Mouse (Mus musculus): ENCODE measurements at regions not wholly inside any gene's neighbourhood (a gene's known extent, or its start where the extent isn't known, plus 50 kb on each side); places are given as distances from the start of the nearest gene placed in this dataset.
A peak's percentile ranks its signal among the peaks of the same experiment; 100 is the strongest.

GRCm38 (mm10) chr16:51169294-51169693, 578.3 kb upstream of the Ccdc54 start:
- Histone ChIP-seq H3K4me1 (ENCODE audit: insufficient read depth) (no peaks in the 10 kb centered on the region), H3K27me3 (ENCODE audit: insufficient read depth, low read length) (no peaks in the 10 kb centered on the region), H3K36me3 (ENCODE audit: insufficient read depth) (no peaks in the 10 kb centered on the region), H3K9me3 (ENCODE audit: low read length) (no peaks in the 10 kb centered on the region), H3K9ac (no peak overlapping the region), H3K4me2 (ENCODE audit: low read depth) (no peak overlapping the region), H3K4me3 (ENCODE audit: low read depth, low read length) (no peak overlapping the region), H3K27ac (ENCODE audit: low read depth, low read length) (no peak overlapping the region)
- 82% methylated on average over 7 of the region's 7 CpGs for WGBS
- DNase-seq (no peak), ATAC-seq (no peak)
- TF ChIP-seq CTCF (IDR thresholded peaks at IDR 0.05; ENCODE audit: low read depth), result 0 out of 2 replicates have a peak, but pooled peaks have one; percentile 8

- H3K9me3 ChIP-seq (ENCODE audit: low read length), result no peaks in the 10 kb centered on the region
- no peak for ATAC-seq
- 59% methylated on average over 5 of the region's 5 CpGs for WGBS
- H3K27ac ChIP-seq (ENCODE audit: low read depth, low read length), result no peak overlapping the region
- H3K4me2 ChIP-seq (ENCODE audit: low read depth), result no peak overlapping the region
- no peaks in the 10 kb centered on the region for H3K27me3 ChIP-seq (ENCODE audit: insufficient read depth, low read length)
- DNase-seq, result no peak
- no peak overlapping the region for H3K4me3 ChIP-seq (ENCODE audit: low read depth, low read length)
- TF ChIP-seq CTCF (IDR thresholded peaks at IDR 0.05; ENCODE audit: low read depth), result no peak
- no peak overlapping the region for H3K9ac ChIP-seq
- H3K36me3 ChIP-seq (ENCODE audit: insufficient read depth), result no peaks in the 10 kb centered on the region
- H3K4me1 ChIP-seq (ENCODE audit: insufficient read depth), result no peaks in the 10 kb centered on the region
Observed at GRCm38 (mm10) chr16:51160768-51161167, 569.8 kb upstream of the Ccdc54 start.

- WGBS, result 95% methylated on average over 7 of the region's 7 CpGs
- H3K27me3 ChIP-seq (ENCODE audit: insufficient read depth, low read length), result no peaks in the 10 kb centered on the region
- ATAC-seq (no peak), DNase-seq (no peak)
- TF ChIP-seq CTCF (IDR thresholded peaks at IDR 0.05; ENCODE audit: low read depth), result no peak
- H3K9ac ChIP-seq, result no peak overlapping the region
- H3K4me2 ChIP-seq (ENCODE audit: low read depth), result no peak overlapping the region
- H3K9me3 ChIP-seq (ENCODE audit: low read length), result no peaks in the 10 kb centered on the region
- H3K4me3 ChIP-seq (ENCODE audit: low read depth, low read length), result no peak overlapping the region
- H3K4me1 ChIP-seq (ENCODE audit: insufficient read depth), result no peaks in the 10 kb centered on the region
- H3K27ac ChIP-seq (ENCODE audit: low read depth, low read length), result no peak overlapping the region
- H3K36me3 ChIP-seq (ENCODE audit: insufficient read depth), result no peaks in the 10 kb centered on the region
Observed at GRCm38 (mm10) chr16:51138575-51138974, 547.6 kb upstream of the Ccdc54 start.

- peak; percentile 65 for DNase-seq
- Histone ChIP-seq H3K4me1 (ENCODE audit: insufficient read depth) (0 out of 2 replicates have a peak, but pooled peaks cover 5% of the 10 kb centered on the region), H3K27ac (ENCODE audit: low read depth, low read length) (no peak overlapping the region), H3K36me3 (ENCODE audit: insufficient read depth) (no peaks in the 10 kb centered on the region), H3K9ac (no peak overlapping the region), H3K4me2 (ENCODE audit: low read depth) (no peak overlapping the region), H3K9me3 (ENCODE audit: low read length) (no peaks in the 10 kb centered on the region), H3K4me3 (ENCODE audit: low read depth, low read length) (no peak overlapping the region), H3K27me3 (ENCODE audit: insufficient read depth, low read length) (no peaks in the 10 kb centered on the region)
- 41% methylated on average over 1 of the region's 1 CpGs for WGBS
- no peak for TF ChIP-seq CTCF (IDR thresholded peaks at IDR 0.05; ENCODE audit: low read depth)
- peak; percentile 88 for ATAC-seq
Observed at GRCm38 (mm10) chr16:51119835-51120234, 528.9 kb upstream of the Ccdc54 start.

- DNase-seq, result no peak
- Histone ChIP-seq H3K4me2 (ENCODE audit: low read depth) (no peak overlapping the region), H3K4me3 (ENCODE audit: low read depth, low read length) (no peak overlapping the region), H3K27me3 (ENCODE audit: insufficient read depth, low read length) (no peaks in the 10 kb centered on the region), H3K9ac (no peak overlapping the region), H3K36me3 (ENCODE audit: insufficient read depth) (no peaks in the 10 kb centered on the region), H3K4me1 (ENCODE audit: insufficient read depth) (0 out of 2 replicates have a peak, but pooled peaks cover 5% of the 10 kb centered on the region), H3K9me3 (ENCODE audit: low read length) (no peaks in the 10 kb centered on the region), H3K27ac (ENCODE audit: low read depth, low read length) (no peak overlapping the region)
- WGBS, result 19% methylated on average over 3 of the region's 3 CpGs
- TF ChIP-seq CTCF (IDR thresholded peaks at IDR 0.05; ENCODE audit: low read depth), result no peak
- ATAC-seq, result no peak
Observed at GRCm38 (mm10) chr16:51118365-51118764, 527.4 kb upstream of the Ccdc54 start.

GRCm38 (mm10) chr16:51117836-51118235, 526.9 kb upstream of the Ccdc54 start:
- ATAC-seq (peak; percentile 43; the same call in 1 of the 2 replicates), DNase-seq (peak; percentile 21)
- Histone ChIP-seq H3K36me3 (ENCODE audit: insufficient read depth) (no peaks in the 10 kb centered on the region), H3K4me1 (ENCODE audit: insufficient read depth) (0 out of 2 replicates have a peak, but pooled peaks cover 5% of the 10 kb centered on the region), H3K4me2 (ENCODE audit: low read depth) (peak overlapping the region; percentile 27), H3K27ac (ENCODE audit: low read depth, low read length) (0 out of 2 replicates have a peak overlapping the region, but pooled peaks have one; percentile 10), H3K4me3 (ENCODE audit: low read depth, low read length) (no peak overlapping the region), H3K9me3 (ENCODE audit: low read length) (no peaks in the 10 kb centered on the region), H3K9ac (no peak overlapping the region), H3K27me3 (ENCODE audit: insufficient read depth, low read length) (no peaks in the 10 kb centered on the region)
- WGBS, result 5% methylated on average over 5 of the region's 5 CpGs
- no peak for TF ChIP-seq CTCF (IDR thresholded peaks at IDR 0.05; ENCODE audit: low read depth)

- Histone ChIP-seq H3K36me3 (ENCODE audit: insufficient read depth) (no peaks in the 10 kb centered on the region), H3K27me3 (ENCODE audit: insufficient read depth, low read length) (no peaks in the 10 kb centered on the region), H3K9ac (no peak overlapping the region), H3K27ac (ENCODE audit: low read depth, low read length) (no peak overlapping the region), H3K4me3 (ENCODE audit: low read depth, low read length) (no peak overlapping the region), H3K4me1 (ENCODE audit: insufficient read depth) (no peaks in the 10 kb centered on the region), H3K4me2 (ENCODE audit: low read depth) (no peak overlapping the region), H3K9me3 (ENCODE audit: low read length) (no peaks in the 10 kb centered on the region)
- DNase-seq (no peak), ATAC-seq (no peak)
- TF ChIP-seq CTCF (IDR thresholded peaks at IDR 0.05; ENCODE audit: low read depth), result no peak
Observed at GRCm38 (mm10) chr16:51109864-51110263, 518.9 kb upstream of the Ccdc54 start.
